Mouse (Mus musculus) neural tube, embryonic 13.5 days (tissue): ENCODE data around the gene Msi2. TPM values are rescaled to one million over a fixed set of nuclear protein-coding genes. Genes with fewer than 3 reads are reported as not detected.
A peak's percentile ranks its signal among the peaks of the same experiment; 100 is the strongest.

Experiments used
- ATAC-seq: fragments of 200-750 bp; cut with Nextera tagmentation; 2 replicates; pipeline ENCODE4 v1.8.0; 2017; ENCODE audit warnings: low read depth, mild to moderate bottlenecking, moderate TSS enrichment, moderate library complexity
- H3K27ac ChIP-seq: fragments of 300-500 bp; sonication (generic); replicated peaks from 2 replicates; pipeline ENCODE4 v1.5.1; 2015; ENCODE audit warnings: moderate library complexity, mild to moderate bottlenecking, inconsistent platforms
- H3K27me3 ChIP-seq: fragments of 300-500 bp; sonication (generic); 2 replicates; pipeline ENCODE4 v1.6.1; 2015; ENCODE audit warnings: mild to moderate bottlenecking, inconsistent platforms
- H3K36me3 ChIP-seq: fragments of 300-500 bp; sonication (generic); 2 replicates; pipeline ENCODE4 v1.6.1; 2015; ENCODE audit warnings: mild to moderate bottlenecking, inconsistent platforms
- H3K4me1 ChIP-seq: fragments of 300-500 bp; sonication (generic); replicated peaks from 2 replicates; pipeline ENCODE4 v1.6.1; 2015; ENCODE audit warnings: inconsistent platforms
- H3K4me2 ChIP-seq: fragments of 300-500 bp; sonication (generic); 2 replicates; pipeline ENCODE4 v1.6.1; 2015; ENCODE audit warnings: inconsistent platforms, mild to moderate bottlenecking, moderate library complexity
- H3K4me3 ChIP-seq: fragments of 300-500 bp; sonication (generic); 2 replicates; pipeline ENCODE4 v1.5.1; 2015; ENCODE audit warnings: mild to moderate bottlenecking, inconsistent platforms
- H3K9ac ChIP-seq: fragments of 300-500 bp; sonication (generic); 2 replicates; pipeline ENCODE4 v1.6.1; 2015; ENCODE audit warnings: moderate library complexity, mild to moderate bottlenecking, inconsistent platforms
- H3K9me3 ChIP-seq: fragments of 300-500 bp; sonication (generic); 2 replicates; pipeline ENCODE4 v1.6.1; 2016; ENCODE audit warnings: inconsistent platforms
- WGBS: fragments of 180-500 bp; shearing (Covaris S2); methylation state at CpG from one replicate; pipeline ENCODE4 v1.1.7; 2015; 5-methylcytosine and 5-hydroxymethylcytosine counted together
- polyA plus RNA-seq: library from polyadenylated mRNA; unstranded; fragments of >200 nt; fragmentation: Nextera tagmentation; extraction: Ambion mirVana; gene quantifications from 2 replicates; pipeline ENCODE4 v1.2.1, GENCODE M21; 2015

Msi2 gene
- polyA plus RNA-seq, 1 experiment from 2014 or later, result 20.9 TPM

- ATAC-seq, result no peak
- Histone ChIP-seq H3K4me1 (peaks cover 96% of the 10 kb centered on the region), H3K4me3 (no peak overlapping the region), H3K9ac (no peak overlapping the region), H3K27ac (peak overlapping the region; percentile 59; the same call in 1 of the 2 replicates), H3K9me3 (no peaks in the 10 kb centered on the region), H3K36me3 (no peaks in the 10 kb centered on the region), H3K4me2 (no peak overlapping the region), H3K27me3 (no peaks in the 10 kb centered on the region)
- WGBS, result 55% methylated on average over 7 of the region's 7 CpGs
Observed at GRCm38 (mm10) chr11:88577076-88577475, 141.2 kb downstream of the Msi2 start.

GRCm38 (mm10) chr11:88576233-88576998, 141.9 kb downstream of the Msi2 start:
- Histone ChIP-seq H3K9me3 (no peaks in the 10 kb centered on the region), H3K4me1 (peaks cover 96% of the 10 kb centered on the region), H3K27ac (peak overlapping the region; percentile 59), H3K27me3 (no peaks in the 10 kb centered on the region), H3K36me3 (no peaks in the 10 kb centered on the region), H3K9ac (no peak overlapping the region), H3K4me2 (no peak overlapping the region), H3K4me3 (no peak overlapping the region)
- 74% methylated on average over 7 of the region's 7 CpGs for WGBS
- ATAC-seq, result no peak

- WGBS, result 44% methylated on average over 4 of the region's 4 CpGs
- H3K4me1 ChIP-seq, result peaks cover 99% of the 10 kb centered on the region
- no peak overlapping the region for H3K4me3 ChIP-seq
- H3K36me3 ChIP-seq, result no peaks in the 10 kb centered on the region
- H3K4me2 ChIP-seq, result no peak overlapping the region
- no peak for ATAC-seq
- H3K9me3 ChIP-seq, result no peaks in the 10 kb centered on the region
- no peaks in the 10 kb centered on the region for H3K27me3 ChIP-seq
- no peak overlapping the region for H3K9ac ChIP-seq
- H3K27ac ChIP-seq, result peak overlapping the region; percentile 59
Observed at GRCm38 (mm10) chr11:88574575-88575360, 143.5 kb downstream of the Msi2 start.

- 47% methylated on average over 5 of the region's 5 CpGs for WGBS
- no peak overlapping the region for H3K4me3 ChIP-seq
- no peak overlapping the region for H3K4me2 ChIP-seq
- ATAC-seq, result no peak
- no peaks in the 10 kb centered on the region for H3K9me3 ChIP-seq
- peaks cover 95% of the 10 kb centered on the region for H3K4me1 ChIP-seq
- H3K9ac ChIP-seq, result no peak overlapping the region
- peak overlapping the region; percentile 63 for H3K27ac ChIP-seq
- H3K36me3 ChIP-seq, result no peaks in the 10 kb centered on the region
- no peaks in the 10 kb centered on the region for H3K27me3 ChIP-seq
Observed at GRCm38 (mm10) chr11:88573013-88573412, 145.3 kb downstream of the Msi2 start.

- peak; percentile 36; the same call in 1 of the 2 replicates for ATAC-seq
- 43% methylated on average over 11 of the region's 11 CpGs for WGBS
- H3K9ac ChIP-seq, result no peak overlapping the region
- H3K4me1 ChIP-seq, result peaks cover 95% of the 10 kb centered on the region
- no peaks in the 10 kb centered on the region for H3K36me3 ChIP-seq
- no peak overlapping the region for H3K4me3 ChIP-seq
- H3K4me2 ChIP-seq, result peak overlapping the region; percentile 29
- peak overlapping the region; percentile 63 for H3K27ac ChIP-seq
- no peaks in the 10 kb centered on the region for H3K9me3 ChIP-seq
- no peaks in the 10 kb centered on the region for H3K27me3 ChIP-seq
Observed at GRCm38 (mm10) chr11:88572461-88572860, 145.9 kb downstream of the Msi2 start.

GRCm38 (mm10) chr11:88570715-88571202, 147.6 kb downstream of the Msi2 start:
- Histone ChIP-seq H3K36me3 (no peaks in the 10 kb centered on the region), H3K9ac (no peak overlapping the region), H3K4me1 (peaks cover 95% of the 10 kb centered on the region), H3K27me3 (no peaks in the 10 kb centered on the region), H3K27ac (0 out of 2 replicates have a peak overlapping the region, but pooled peaks have one; percentile 18), H3K4me2 (no peak overlapping the region), H3K4me3 (no peak overlapping the region), H3K9me3 (no peaks in the 10 kb centered on the region)
- no peak for ATAC-seq
- 82% methylated on average over 6 of the region's 6 CpGs for WGBS

- Histone ChIP-seq H3K9me3 (no peaks in the 10 kb centered on the region), H3K27ac (0 out of 2 replicates have a peak overlapping the region, but pooled peaks have one; percentile 33), H3K4me1 (peaks cover 84% of the 10 kb centered on the region), H3K4me2 (no peak overlapping the region), H3K4me3 (no peak overlapping the region), H3K27me3 (no peaks in the 10 kb centered on the region), H3K9ac (no peak overlapping the region), H3K36me3 (no peaks in the 10 kb centered on the region)
- no peak for ATAC-seq
- 63% methylated on average over 20 of the region's 20 CpGs for WGBS
Observed at GRCm38 (mm10) chr11:88566613-88567606, 151.4 kb downstream of the Msi2 start.

- H3K27me3 ChIP-seq, result no peaks in the 10 kb centered on the region
- H3K9ac ChIP-seq, result no peak overlapping the region
- WGBS, result 52% methylated on average over 7 of the region's 7 CpGs
- H3K9me3 ChIP-seq, result no peaks in the 10 kb centered on the region
- H3K4me3 ChIP-seq, result no peak overlapping the region
- ATAC-seq, result no peak
- H3K27ac ChIP-seq, result peak overlapping the region; percentile 11; the same call in 1 of the 2 replicates
- H3K4me2 ChIP-seq, result no peak overlapping the region
- peaks cover 80% of the 10 kb centered on the region for H3K4me1 ChIP-seq
- no peaks in the 10 kb centered on the region for H3K36me3 ChIP-seq
Observed at GRCm38 (mm10) chr11:88564810-88565209, 153.5 kb downstream of the Msi2 start.

- WGBS, result 51% methylated on average over 5 of the region's 5 CpGs
- Histone ChIP-seq H3K4me2 (no peak overlapping the region), H3K27me3 (no peaks in the 10 kb centered on the region), H3K27ac (0 out of 2 replicates have a peak overlapping the region, but pooled peaks have one; percentile 11), H3K4me1 (peaks cover 81% of the 10 kb centered on the region), H3K36me3 (no peaks in the 10 kb centered on the region), H3K9ac (no peak overlapping the region), H3K4me3 (no peak overlapping the region), H3K9me3 (no peaks in the 10 kb centered on the region)
- no peak for ATAC-seq
Observed at GRCm38 (mm10) chr11:88564363-88564762, 153.9 kb downstream of the Msi2 start.

- ATAC-seq, result peak; percentile 38; the same call in 1 of the 2 replicates
- peak overlapping the region; percentile 57 for H3K27ac ChIP-seq
- 7% methylated on average over 6 of the region's 6 CpGs for WGBS
- H3K9me3 ChIP-seq, result no peaks in the 10 kb centered on the region
- no peak overlapping the region for H3K4me3 ChIP-seq
- H3K27me3 ChIP-seq, result no peaks in the 10 kb centered on the region
- peaks cover 80% of the 10 kb centered on the region for H3K4me1 ChIP-seq
- no peak overlapping the region for H3K4me2 ChIP-seq
- no peaks in the 10 kb centered on the region for H3K36me3 ChIP-seq
- no peak overlapping the region for H3K9ac ChIP-seq
Observed at GRCm38 (mm10) chr11:88561191-88561590, 157.1 kb downstream of the Msi2 start.

GRCm38 (mm10) chr11:88560634-88561033, 157.7 kb downstream of the Msi2 start:
- ATAC-seq, result no peak
- Histone ChIP-seq H3K27ac (0 out of 2 replicates have a peak overlapping the region, but pooled peaks have one; percentile 57), H3K4me2 (no peak overlapping the region), H3K9me3 (no peaks in the 10 kb centered on the region), H3K36me3 (no peaks in the 10 kb centered on the region), H3K9ac (no peak overlapping the region), H3K4me3 (no peak overlapping the region), H3K4me1 (peaks cover 82% of the 10 kb centered on the region), H3K27me3 (no peaks in the 10 kb centered on the region)
- 72% methylated on average over 9 of the region's 9 CpGs for WGBS
